Mouse (Mus musculus) myocyte (in vitro differentiated cells): Measurements from ENCODE around the gene Hao2.

Source experiments
- POLR2AphosphoS2 ChIP-seq: IDR thresholded peaks from one replicate; pipeline ENCODE4 v1.6.1; 2011; ENCODE audit warnings: low read depth, control low read depth; ENCODE audit not compliant: insufficient read length
- TCF12 ChIP-seq: IDR thresholded peaks from one replicate; pipeline ENCODE4 v1.6.1; 2011; ENCODE audit warnings: mild to moderate bottlenecking, control low read depth; ENCODE audit not compliant: poor library complexity, insufficient read depth, severe bottlenecking

DNA sequence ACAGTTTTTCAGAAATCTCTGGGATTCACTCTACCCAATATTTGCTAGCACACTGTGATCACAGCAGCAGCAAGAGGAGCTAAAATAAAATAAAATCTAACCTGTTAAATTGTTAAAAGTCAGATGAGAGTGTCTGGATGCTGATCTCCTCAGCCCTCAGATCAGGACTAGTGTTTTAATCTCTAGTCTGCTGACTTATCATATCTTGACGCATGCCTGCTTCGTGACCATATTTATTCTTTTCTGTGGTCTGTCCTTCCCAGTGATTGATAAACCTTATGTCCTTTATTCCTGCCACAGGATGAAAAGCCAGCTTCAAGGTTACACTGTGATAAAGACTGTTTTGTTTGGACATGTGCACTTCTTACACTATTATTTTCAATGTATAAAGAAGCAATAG is 35.0 kb downstream of the Hao2 start:
- no peak for TF ChIP-seq POLR2AphosphoS2
- TF ChIP-seq TCF12 = no peak
